Mouse (Mus musculus): ENCODE measurements around the gene Tmem131. TPM values are rescaled to one million over a fixed set of nuclear protein-coding genes. Genes with fewer than 3 reads are reported as not detected.

Tmem131 gene
- total and polyA plus RNA-seq, 3 experiments: 9.7 to 39.9 (median 11.5) TPM

GRCm38 (mm10) chr1:36986396-36987160 is 43.1 kb upstream of the Tmem131 start:
- H3K79me2 ChIP-seq (replicated peaks; ENCODE audit: control insufficient read depth, extremely low read depth, insufficient read depth, poor library complexity, severe bottlenecking): no peaks in the 10 kb centered on the region
- H3K4me2 ChIP-seq (ENCODE audit: insufficient read depth, low read depth, poor library complexity, severe bottlenecking): peak overlapping the region; percentile 79
- no peak overlapping the region for H3K27ac ChIP-seq (ENCODE audit: insufficient read depth, low read depth)
- H3K36me3 ChIP-seq (replicated peaks in 1 of 2; ENCODE audit: control insufficient read depth in 1 of 2, insufficient read depth in 1 of 2, low read length in 1 of 2): no peaks in the 10 kb centered on the region
- DNase-seq (ENCODE audit: extremely low read depth): no peak
- no peak overlapping the region for H3K4me3 ChIP-seq (replicated peaks in 1 of 3; ENCODE audit: low read depth in 2 of 3, low read length in 2 of 3, poor library complexity in 1 of 3)
- in situ Hi-C loops (cut with MboI; ENCODE audit: low pct_ligation_motif_present, low pct_unique_long_range_greater_than_20kb, low sequenced_read_pairs) (loop anchor here (5.0 kb wide), 1 partner anchor 39 kb away; no protein-coding TSS in a partner anchor), dilution Hi-C loops (cut with MboI; ENCODE audit: extremely low pct_ligation_motif_present, extremely low pct_unique_long_range_greater_than_20kb, low sequenced_read_pairs) (no loop called here)
- H3K9ac ChIP-seq (ENCODE audit: insufficient read depth, low read depth): no peak overlapping the region
- H3K27me3 ChIP-seq (replicated peaks): peaks cover 7% of the 10 kb centered on the region
- TF ChIP-seq MEF2A (IDR thresholded peaks at IDR 0.05; ENCODE audit: borderline replicate concordance, low read depth, low read length) (no peak), BHLHE40 (IDR thresholded peaks at IDR 0.05; ENCODE audit: low read depth, low read length) (no peak), ZMIZ1 (IDR thresholded peaks at IDR 0.05; ENCODE audit: low read depth, low read length) (no peak), SIN3A (IDR thresholded peaks at IDR 0.05; ENCODE audit: low read length) (no peak), MAFK (IDR thresholded peaks at IDR 0.05; ENCODE audit: insufficient replicate concordance, low read length) (no peak)
- H3K9me3 ChIP-seq (replicated peaks; ENCODE audit: low read length): no peaks in the 10 kb centered on the region
- H3K4me1 ChIP-seq (ENCODE audit: control insufficient read depth in 1 of 2, insufficient read depth in 2 of 2): peaks cover 24 to 47% of the 10 kb centered on the region in 2 experiments

- Histone ChIP-seq H3K4me2 (ENCODE audit: insufficient read depth, low read depth, poor library complexity, severe bottlenecking) (no peak overlapping the region), H3K9ac (ENCODE audit: insufficient read depth, low read depth) (no peak overlapping the region), H3K9me3 (replicated peaks; ENCODE audit: low read length) (no peaks in the 10 kb centered on the region), H3K36me3 (replicated peaks in 1 of 2; ENCODE audit: control insufficient read depth in 1 of 2, insufficient read depth in 1 of 2, low read length in 1 of 2) (no peaks in the 10 kb centered on the region), H3K27me3 (replicated peaks) (peaks cover 7% of the 10 kb centered on the region), H3K4me3 (replicated peaks in 1 of 3; ENCODE audit: low read depth in 2 of 3, low read length in 2 of 3, poor library complexity in 1 of 3) (no peak overlapping the region), H3K79me2 (replicated peaks; ENCODE audit: control insufficient read depth, extremely low read depth, insufficient read depth, poor library complexity, severe bottlenecking) (no peaks in the 10 kb centered on the region), H3K27ac (ENCODE audit: insufficient read depth, low read depth) (no peak overlapping the region), H3K4me1 (ENCODE audit: control insufficient read depth in 1 of 2, insufficient read depth in 2 of 2) (peaks cover 24 to 47% of the 10 kb centered on the region in 2 experiments)
- in situ Hi-C loops (cut with MboI; ENCODE audit: low pct_ligation_motif_present, low pct_unique_long_range_greater_than_20kb, low sequenced_read_pairs) (loop anchor here (5.0 kb wide), 1 partner anchor 39 kb away; no protein-coding TSS in a partner anchor), dilution Hi-C loops (cut with MboI; ENCODE audit: extremely low pct_ligation_motif_present, extremely low pct_unique_long_range_greater_than_20kb, low sequenced_read_pairs) (no loop called here)
- no peak for TF ChIP-seq TCF12 (IDR thresholded peaks at IDR 0.05; ENCODE audit: low read depth, low read length)
- no peak for TF ChIP-seq EP300 (IDR thresholded peaks at IDR 0.05; ENCODE audit: low read length)
- no peak for TF ChIP-seq ETS1 (conservative IDR thresholded peaks at IDR 0.05; ENCODE audit: low read depth, low read length)
- no peak for TF ChIP-seq KAT2A (IDR thresholded peaks at IDR 0.05; ENCODE audit: insufficient replicate concordance, low read length)
- TF ChIP-seq CHD2 (IDR thresholded peaks at IDR 0.05; ENCODE audit: low read length): no peak
- TF ChIP-seq ZNF384 (IDR thresholded peaks at IDR 0.05; ENCODE audit: low read depth, low read length): no peak
- no peak for TF ChIP-seq ELF1 (IDR thresholded peaks at IDR 0.05; ENCODE audit: low read depth, low read length)
- no peak for TF ChIP-seq SMC3 (IDR thresholded peaks at IDR 0.05; ENCODE audit: low read depth, low read length)
- TF ChIP-seq NELFE (IDR thresholded peaks at IDR 0.05; ENCODE audit: low read depth, low read length): no peak
- no peak for TF ChIP-seq GABPA (IDR thresholded peaks at IDR 0.05; ENCODE audit: insufficient replicate concordance, low read depth, low read length)
- no peak for TF ChIP-seq USF2 (conservative IDR thresholded peaks at IDR 0.05; ENCODE audit: low read depth, low read length)
- no peak for TF ChIP-seq MAFK (IDR thresholded peaks at IDR 0.05; ENCODE audit: insufficient replicate concordance, low read length)
- no peak for TF ChIP-seq MAZ (IDR thresholded peaks at IDR 0.05; ENCODE audit: low read depth, low read length)
- no peak for TF ChIP-seq POLR2A (IDR thresholded peaks at IDR 0.05; ENCODE audit: low read depth, low read length)
- TF ChIP-seq RCOR1 (conservative IDR thresholded peaks at IDR 0.05; ENCODE audit: low read depth, low read length): no peak
- TF ChIP-seq SIN3A (IDR thresholded peaks at IDR 0.05; ENCODE audit: low read length): no peak
- no peak for TF ChIP-seq CTCF (conservative IDR thresholded peaks at IDR 0.05 in 1 of 2, IDR thresholded peaks at IDR 0.05 in 1 of 2; ENCODE audit: low read depth in 2 of 2, low read length in 2 of 2)
- DNase-seq (ENCODE audit: extremely low read depth): no peak
Measured at GRCm38 (mm10) chr1:36985896-36986295, 42.4 kb upstream of the Tmem131 start.

Measured in CH12.LX (cell line).